Mouse (Mus musculus) forebrain, embryonic 13.5 days (tissue): Measurements from ENCODE around the gene Herc1. TPM values are rescaled to one million over a fixed set of nuclear protein-coding genes. Genes with fewer than 3 reads are reported as not detected.
A peak's percentile ranks its signal among the peaks of the same experiment; 100 is the strongest.

ENCODE experiments used
- ATAC-seq: fragments of 200-750 bp; cut with Nextera tagmentation; 2 replicates; pipeline ENCODE4 v1.8.0; 2017
- H3K27ac ChIP-seq: fragments of 300-500 bp; sonication (generic); 2 replicates; pipeline ENCODE4 v1.5.1; 2015; ENCODE audit warnings: inconsistent platforms, mild to moderate bottlenecking, moderate library complexity
- H3K27me3 ChIP-seq: fragments of 300-500 bp; sonication (generic); 2 replicates; pipeline ENCODE4 v1.6.1; 2015; ENCODE audit warnings: mild to moderate bottlenecking, inconsistent platforms
- H3K36me3 ChIP-seq: fragments of 300-500 bp; sonication (generic); 2 replicates; pipeline ENCODE4 v1.6.1; 2015; ENCODE audit warnings: mild to moderate bottlenecking, inconsistent platforms; ENCODE audit not compliant: poor library complexity, severe bottlenecking
- H3K4me1 ChIP-seq: fragments of 300-500 bp; sonication (generic); 2 replicates; pipeline ENCODE4 v1.6.1; 2015; ENCODE audit warnings: inconsistent platforms
- H3K4me2 ChIP-seq: fragments of 300-500 bp; sonication (generic); 2 replicates; pipeline ENCODE4 v1.6.1; 2015; ENCODE audit warnings: inconsistent platforms, mild to moderate bottlenecking, moderate library complexity
- H3K4me3 ChIP-seq: fragments of 300-500 bp; sonication (generic); 2 replicates; pipeline ENCODE4 v1.5.1; 2015; ENCODE audit warnings: mild to moderate bottlenecking, inconsistent platforms
- H3K9ac ChIP-seq: fragments of 300-500 bp; sonication (generic); 2 replicates; pipeline ENCODE4 v1.6.1; 2015; ENCODE audit warnings: mild to moderate bottlenecking, inconsistent platforms
- H3K9me3 ChIP-seq: fragments of 300-500 bp; sonication (generic); replicated peaks from 2 replicates; pipeline ENCODE4 v1.6.1; 2016; ENCODE audit warnings: inconsistent platforms
- WGBS: fragments of 180-500 bp; shearing (Covaris S2); methylation state at CpG from one replicate; pipeline ENCODE4 v1.1.7; 2015; 5-methylcytosine and 5-hydroxymethylcytosine counted together
- polyA plus RNA-seq: library from polyadenylated mRNA; unstranded; fragments of >200 nt; fragmentation: Nextera tagmentation; extraction: Ambion mirVana; gene quantifications from 2 replicates; pipeline ENCODE4 v1.2.1, GENCODE M21; 2015

Gene Herc1
- polyA plus RNA-seq, 1 experiment from 2014 or later, result 43.1 TPM

DNA sequence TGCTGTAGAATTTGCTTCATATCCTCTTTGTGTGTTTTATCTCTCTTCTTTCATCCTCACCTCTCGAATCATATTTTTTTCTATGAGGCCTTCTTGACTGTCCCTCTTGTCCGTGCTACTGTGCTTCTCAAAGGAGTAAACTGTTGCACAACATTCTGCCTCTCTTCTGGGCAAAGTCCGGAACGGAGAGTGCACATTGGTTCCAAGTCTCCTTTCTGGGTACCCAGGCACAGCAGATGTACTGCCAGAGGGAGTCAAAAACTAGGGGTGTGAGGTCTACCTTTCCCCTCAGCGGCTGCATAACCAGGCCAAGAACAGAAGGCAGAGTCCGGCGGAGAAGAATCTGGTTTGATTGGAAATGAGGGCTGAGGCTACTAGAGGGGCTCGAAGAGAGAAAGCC, 89.8 kb downstream of the Herc1 start:
- Histone ChIP-seq H3K9ac (no peak overlapping the region), H3K36me3 (peaks cover 57% of the 10 kb centered on the region), H3K9me3 (no peaks in the 10 kb centered on the region), H3K4me3 (no peak overlapping the region), H3K27me3 (no peaks in the 10 kb centered on the region), H3K4me1 (no peaks in the 10 kb centered on the region), H3K27ac (no peak overlapping the region), H3K4me2 (no peak overlapping the region)
- ATAC-seq, result no peak
- whole genome bisulfite sequencing, result 94% methylated on average over 8 of the region's 8 CpGs

DNA sequence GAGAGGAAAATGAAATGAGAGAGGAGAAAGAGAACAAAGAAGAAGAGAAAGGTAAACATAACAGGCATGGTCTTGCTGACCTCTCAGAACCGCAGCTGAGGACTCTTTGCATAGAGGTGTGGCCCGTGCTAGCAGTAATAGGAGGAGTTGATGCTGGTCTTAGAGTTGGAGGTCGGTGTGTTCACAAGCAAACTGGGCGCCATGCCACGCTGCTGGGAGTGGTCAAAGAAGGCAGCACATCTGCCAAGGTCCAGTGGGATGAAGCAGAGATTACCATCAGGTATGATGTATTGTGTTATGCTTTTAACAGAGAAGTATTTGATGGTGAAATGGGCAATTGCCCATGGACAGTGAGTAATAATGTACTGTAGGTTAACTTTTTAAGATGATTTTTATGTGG, 98.0 kb downstream of the Herc1 start:
- Histone ChIP-seq H3K4me1 (no peaks in the 10 kb centered on the region), H3K27me3 (no peaks in the 10 kb centered on the region), H3K4me3 (no peak overlapping the region), H3K4me2 (no peak overlapping the region), H3K27ac (no peak overlapping the region), H3K9me3 (no peaks in the 10 kb centered on the region), H3K9ac (no peak overlapping the region), H3K36me3 (peaks cover 53% of the 10 kb centered on the region)
- 82% methylated on average over 5 of the region's 5 CpGs for WGBS
- ATAC-seq, result no peak

DNA sequence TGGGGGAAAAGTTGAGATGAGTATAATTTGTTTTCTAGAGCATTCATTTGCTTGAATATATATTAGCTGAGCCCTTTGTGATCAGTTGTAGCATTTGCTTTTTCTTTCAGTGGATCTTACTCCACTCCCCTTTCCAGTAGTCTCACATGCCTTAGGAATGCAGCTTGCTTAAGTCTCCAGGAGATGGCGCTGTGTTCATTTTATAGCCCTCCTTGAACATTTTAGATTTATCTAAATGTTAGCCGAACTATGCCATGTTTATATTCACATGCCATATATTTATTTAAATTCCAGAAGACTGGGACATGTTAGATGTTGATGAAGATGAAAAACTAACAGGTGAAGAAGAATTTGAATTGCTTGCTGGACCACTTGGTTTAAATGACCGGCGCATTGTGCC, 114.8 kb downstream of the Herc1 start:
- 56% methylated on average over 4 of the region's 4 CpGs for WGBS
- H3K36me3 ChIP-seq, result peaks cover 51% of the 10 kb centered on the region
- H3K27me3 ChIP-seq, result no peaks in the 10 kb centered on the region

DNA sequence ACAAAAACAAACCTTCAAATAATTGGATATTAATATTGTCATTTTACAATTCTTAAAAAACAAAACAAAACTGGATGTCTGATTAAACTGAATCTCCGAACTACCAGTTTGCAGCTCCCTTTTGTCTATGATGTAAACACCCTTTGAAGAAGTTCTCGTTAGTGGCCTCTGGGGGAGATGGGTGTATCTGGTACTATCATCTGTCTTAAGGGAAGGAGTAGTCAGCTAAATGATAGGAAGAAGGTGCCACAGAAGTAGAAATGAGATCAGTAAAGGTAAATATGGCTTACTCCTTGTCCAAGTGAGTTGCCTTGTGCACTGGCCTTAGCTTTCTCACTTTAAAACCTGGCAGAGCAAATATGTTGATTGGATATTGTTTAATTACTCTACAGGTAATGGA, 127.5 kb downstream of the Herc1 start:
- Histone ChIP-seq H3K4me1 (no peaks in the 10 kb centered on the region), H3K9me3 (no peaks in the 10 kb centered on the region), H3K4me2 (no peak overlapping the region), H3K27me3 (no peaks in the 10 kb centered on the region), H3K9ac (no peak overlapping the region), H3K27ac (no peak overlapping the region), H3K4me3 (no peak overlapping the region), H3K36me3 (peaks cover 62% of the 10 kb centered on the region)
- no peak for ATAC-seq
- 72% methylated on average over 2 of the region's 2 CpGs for WGBS

More for the DNA sequence above, 114.8 kb downstream of the Herc1 start:
- H3K27ac ChIP-seq, result no peak overlapping the region
- no peak for ATAC-seq
- no peak overlapping the region for H3K4me2 ChIP-seq
- no peaks in the 10 kb centered on the region for H3K9me3 ChIP-seq
- no peaks in the 10 kb centered on the region for H3K4me1 ChIP-seq
- no peak overlapping the region for H3K4me3 ChIP-seq
- no peak overlapping the region for H3K9ac ChIP-seq

DNA sequence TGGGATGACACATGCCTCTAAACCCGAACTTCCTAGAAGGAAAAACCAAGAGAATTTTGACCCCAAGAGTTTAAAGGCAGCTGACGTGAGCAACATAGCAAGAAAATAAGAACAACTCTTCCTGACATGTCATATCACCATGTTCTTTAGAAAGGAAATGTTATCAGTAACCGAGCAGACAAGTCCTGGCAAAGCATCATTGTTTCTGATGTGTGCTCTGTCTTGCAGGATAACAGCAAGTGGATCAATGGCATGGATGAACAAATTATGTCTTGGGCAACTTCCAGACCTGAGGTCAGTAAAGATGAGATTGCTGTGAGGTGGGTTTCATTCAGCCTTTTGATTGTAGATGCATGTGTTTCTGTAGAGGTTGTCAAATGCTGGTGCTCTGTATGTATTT, 133.2 kb downstream of the Herc1 start:
- H3K9me3 ChIP-seq, result no peaks in the 10 kb centered on the region
- no peak overlapping the region for H3K4me3 ChIP-seq
- H3K4me1 ChIP-seq, result no peaks in the 10 kb centered on the region
- no peak overlapping the region for H3K9ac ChIP-seq
- no peak overlapping the region for H3K27ac ChIP-seq
- WGBS, result 92% methylated on average over 3 of the region's 3 CpGs
- no peaks in the 10 kb centered on the region for H3K27me3 ChIP-seq
- ATAC-seq, result no peak
- H3K36me3 ChIP-seq, result peaks cover 73% of the 10 kb centered on the region
- H3K4me2 ChIP-seq, result no peak overlapping the region

DNA sequence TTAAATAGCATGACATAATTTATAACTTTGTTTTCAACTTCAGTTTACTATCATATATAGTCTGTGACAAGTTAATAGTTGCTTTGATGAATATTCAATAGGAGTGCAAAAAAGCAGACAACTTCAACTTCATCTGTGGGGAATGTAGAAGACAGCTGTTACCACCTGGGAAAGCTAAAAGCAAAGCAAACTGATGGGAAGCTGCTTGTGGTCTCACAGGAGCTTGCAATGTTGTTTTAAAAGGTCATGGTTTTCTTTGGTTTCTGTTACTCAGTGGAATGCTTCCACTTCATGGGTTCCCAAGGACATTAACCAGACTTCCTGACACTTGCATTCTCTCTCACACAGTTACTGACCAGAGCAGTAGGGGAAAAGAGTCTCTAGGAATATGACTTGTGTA, 138.5 kb downstream of the Herc1 start:
- no peak for ATAC-seq
- Histone ChIP-seq H3K27ac (no peak overlapping the region), H3K27me3 (no peaks in the 10 kb centered on the region), H3K4me3 (no peak overlapping the region), H3K4me2 (no peak overlapping the region), H3K9ac (no peak overlapping the region), H3K9me3 (no peaks in the 10 kb centered on the region), H3K4me1 (no peaks in the 10 kb centered on the region), H3K36me3 (peaks cover 93% of the 10 kb centered on the region)

DNA sequence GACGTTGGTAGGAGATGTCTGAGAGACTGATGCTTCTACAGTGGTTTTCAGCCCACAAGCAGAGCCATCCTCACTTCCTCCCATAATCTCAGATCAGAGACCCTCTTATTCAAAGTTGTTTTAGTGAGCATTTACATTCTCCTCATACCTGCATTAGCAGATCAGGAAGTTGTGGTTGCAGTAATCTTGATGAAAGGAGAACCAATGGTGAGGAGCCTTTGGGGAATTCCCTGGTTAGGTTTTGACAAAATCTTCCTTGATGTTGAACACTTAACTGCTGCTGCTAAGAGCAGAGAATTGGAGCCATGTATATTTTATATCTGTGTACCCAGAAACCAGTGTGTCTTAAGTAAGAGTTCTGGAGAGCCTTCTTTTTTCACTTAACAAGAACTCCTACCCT, 142.1 kb downstream of the Herc1 start:
- H3K9me3 ChIP-seq, result no peaks in the 10 kb centered on the region
- no peaks in the 10 kb centered on the region for H3K4me1 ChIP-seq
- peaks cover 96% of the 10 kb centered on the region for H3K36me3 ChIP-seq
- no peaks in the 10 kb centered on the region for H3K27me3 ChIP-seq
- no peak overlapping the region for H3K4me2 ChIP-seq
- no peak overlapping the region for H3K9ac ChIP-seq
- H3K4me3 ChIP-seq, result no peak overlapping the region
- H3K27ac ChIP-seq, result no peak overlapping the region
- ATAC-seq, result no peak
- WGBS, result 96% methylated on average over 1 of the region's 1 CpGs

DNA sequence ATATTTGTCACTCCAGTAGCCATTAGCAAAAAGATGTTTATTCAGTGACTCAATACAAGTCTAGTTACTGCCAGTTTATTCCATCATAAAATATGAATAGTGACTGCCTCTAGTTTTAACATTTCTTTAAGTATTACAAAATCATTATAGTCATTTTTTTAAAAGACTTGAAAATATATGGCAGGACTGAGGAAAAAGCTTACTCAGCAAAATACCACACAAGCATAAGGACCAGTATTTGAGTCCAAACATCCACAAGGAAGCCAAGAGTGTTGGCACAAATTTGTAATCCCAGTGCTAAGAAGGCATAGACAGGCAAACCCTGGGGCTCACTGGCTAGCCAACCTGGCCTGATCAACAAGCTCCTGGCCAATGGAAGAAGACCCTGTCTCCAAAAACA, 143.7 kb downstream of the Herc1 start:
- no peak overlapping the region for H3K4me3 ChIP-seq
- H3K9ac ChIP-seq, result no peak overlapping the region
- H3K36me3 ChIP-seq, result peaks cover 96% of the 10 kb centered on the region
- no peaks in the 10 kb centered on the region for H3K4me1 ChIP-seq
- H3K27ac ChIP-seq, result no peak overlapping the region
- ATAC-seq, result no peak
- H3K4me2 ChIP-seq, result no peak overlapping the region
- no peaks in the 10 kb centered on the region for H3K27me3 ChIP-seq
- H3K9me3 ChIP-seq, result no peaks in the 10 kb centered on the region

DNA sequence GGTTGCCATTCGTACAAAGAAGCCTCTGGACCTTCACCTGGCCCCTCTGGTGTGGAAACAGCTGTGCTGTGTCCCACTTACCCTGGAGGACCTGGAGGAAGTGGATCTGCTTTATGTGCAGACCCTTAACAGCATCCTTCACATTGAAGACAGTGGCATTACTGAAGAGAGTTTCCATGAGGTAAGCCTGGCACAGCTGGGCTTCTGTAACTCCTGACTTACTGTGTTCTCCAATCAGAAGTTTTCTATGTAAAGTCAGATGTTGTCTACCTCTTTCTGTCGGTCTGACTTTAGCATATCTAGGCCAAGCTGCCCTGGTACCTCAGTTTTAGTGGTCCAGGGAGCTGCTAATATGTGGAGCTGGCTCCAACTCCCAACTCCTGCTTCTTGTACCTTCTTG, 151.0 kb downstream of the Herc1 start:
- Histone ChIP-seq H3K4me1 (peaks cover 38% of the 10 kb centered on the region), H3K9me3 (no peaks in the 10 kb centered on the region), H3K27ac (no peak overlapping the region), H3K27me3 (no peaks in the 10 kb centered on the region), H3K4me3 (no peak overlapping the region), H3K9ac (no peak overlapping the region), H3K36me3 (peaks cover 84% of the 10 kb centered on the region), H3K4me2 (no peak overlapping the region)
- 71% methylated on average over 2 of the region's 2 CpGs for WGBS
- ATAC-seq, result no peak

DNA sequence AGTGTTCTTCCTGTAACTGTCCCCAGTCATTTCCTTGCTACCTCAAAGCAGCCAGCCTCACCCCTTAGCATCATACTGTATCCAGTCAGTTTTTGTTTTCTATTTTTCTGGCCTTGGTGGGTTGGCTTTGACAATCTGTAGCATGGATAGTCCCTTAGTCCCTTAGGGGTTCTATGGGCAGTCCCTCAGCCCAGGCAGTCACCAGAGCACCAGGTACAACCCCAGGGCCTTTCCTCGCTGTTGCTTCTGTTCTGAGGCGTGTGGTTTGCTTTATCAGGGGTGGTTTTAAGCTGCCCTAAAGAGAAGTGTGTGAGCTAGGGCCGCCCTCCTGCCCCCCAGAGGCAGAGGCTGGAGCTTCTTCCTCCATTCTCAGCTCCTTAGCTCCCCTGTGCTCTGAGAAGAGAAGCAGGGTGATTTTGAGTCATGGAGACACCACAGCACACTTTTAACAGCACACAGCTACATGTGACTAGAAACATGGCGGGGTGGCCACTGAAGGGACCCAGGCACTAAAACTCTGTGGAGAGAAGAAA, 153.7 kb downstream of the Herc1 start:
- no peak for ATAC-seq
- no peaks in the 10 kb centered on the region for H3K9me3 ChIP-seq
- H3K27ac ChIP-seq, result peak overlapping the region; percentile 92; the same call in 1 of the 2 replicates
- 82% methylated on average over 4 of the region's 4 CpGs for WGBS
- peaks cover 48% of the 10 kb centered on the region for H3K4me1 ChIP-seq
- no peak overlapping the region for H3K4me3 ChIP-seq
- no peaks in the 10 kb centered on the region for H3K27me3 ChIP-seq
- H3K9ac ChIP-seq, result no peak overlapping the region
- H3K36me3 ChIP-seq, result peaks cover 82% of the 10 kb centered on the region
- no peak overlapping the region for H3K4me2 ChIP-seq

DNA sequence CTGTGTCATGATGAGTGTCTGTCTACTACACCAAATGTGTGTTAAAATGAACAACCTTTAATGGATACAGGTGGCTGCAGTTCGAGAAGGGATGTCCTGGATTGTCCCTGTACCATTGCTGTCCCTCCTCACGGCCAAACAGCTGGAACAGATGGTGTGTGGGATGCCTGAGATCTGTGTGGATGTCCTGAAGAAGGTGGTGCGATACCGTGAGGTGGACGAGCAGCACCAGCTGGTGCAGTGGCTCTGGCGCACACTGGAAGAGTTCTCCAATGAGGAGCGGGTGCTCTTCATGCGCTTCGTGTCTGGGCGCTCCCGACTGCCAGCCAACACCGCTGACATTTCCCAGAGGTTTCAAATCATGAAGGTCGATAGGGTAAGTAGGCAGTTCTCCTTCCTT, 154.3 kb downstream of the Herc1 start:
- H3K9me3 ChIP-seq, result no peaks in the 10 kb centered on the region
- peak overlapping the region; percentile 92; the same call in 1 of the 2 replicates for H3K27ac ChIP-seq
- peak overlapping the region; percentile 46; the same call in 1 of the 2 replicates for H3K9ac ChIP-seq
- H3K4me3 ChIP-seq, result no peak overlapping the region
- no peak overlapping the region for H3K4me2 ChIP-seq
- no peak for ATAC-seq
- H3K27me3 ChIP-seq, result no peaks in the 10 kb centered on the region
- H3K36me3 ChIP-seq, result peaks cover 85% of the 10 kb centered on the region
- WGBS, result 90% methylated on average over 13 of the region's 13 CpGs
- peaks cover 49% of the 10 kb centered on the region for H3K4me1 ChIP-seq

DNA sequence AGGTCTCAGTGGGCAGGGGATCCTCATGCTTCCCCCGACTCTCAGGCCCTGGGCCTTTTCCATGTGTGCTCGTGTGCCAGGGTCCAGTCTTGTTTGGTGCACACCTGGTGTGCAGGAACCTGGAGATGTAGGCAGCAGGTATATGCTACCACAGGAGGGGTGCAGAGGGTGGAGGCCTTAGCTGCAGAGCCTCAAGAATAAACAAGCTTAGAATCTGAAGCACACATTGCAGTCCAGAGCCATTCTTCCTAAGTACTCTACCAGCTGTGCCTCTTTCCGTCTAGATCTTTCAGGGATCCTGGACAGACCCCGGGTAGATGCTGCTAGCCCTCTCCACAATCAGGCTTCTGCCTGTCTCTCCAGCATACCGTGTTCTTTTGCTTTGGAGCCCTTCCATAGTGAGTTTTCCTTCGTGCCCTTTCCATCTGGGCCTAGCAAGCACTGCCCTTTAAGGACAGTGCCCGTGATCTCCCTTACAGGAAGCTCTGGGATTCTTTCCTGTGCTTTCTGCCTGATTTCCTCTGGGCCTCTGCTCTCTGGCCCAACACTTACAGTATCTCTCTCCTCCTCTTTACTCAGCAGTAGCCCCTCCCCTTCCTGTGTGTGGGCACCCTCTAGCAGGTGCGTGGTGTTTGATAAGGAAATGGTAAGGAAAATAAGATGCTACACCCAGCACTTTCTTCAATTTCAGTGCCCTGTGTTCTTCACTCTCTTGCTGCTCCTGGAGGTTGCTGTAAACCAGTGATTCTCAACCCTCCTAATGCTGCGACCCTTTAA, 155.1 kb downstream of the Herc1 start:
- Histone ChIP-seq H3K4me2 (0 out of 2 replicates have a peak overlapping the region, but pooled peaks have one; percentile 5), H3K4me1 (peaks cover 57% of the 10 kb centered on the region), H3K27me3 (no peaks in the 10 kb centered on the region), H3K4me3 (no peak overlapping the region), H3K9ac (peak overlapping the region; percentile 46), H3K27ac (peak overlapping the region; percentile 92), H3K36me3 (peaks cover 83% of the 10 kb centered on the region), H3K9me3 (no peaks in the 10 kb centered on the region)
- ATAC-seq, result peak; percentile 46; the same call in 1 of the 2 replicates
- WGBS, result 44% methylated on average over 9 of the region's 9 CpGs

DNA sequence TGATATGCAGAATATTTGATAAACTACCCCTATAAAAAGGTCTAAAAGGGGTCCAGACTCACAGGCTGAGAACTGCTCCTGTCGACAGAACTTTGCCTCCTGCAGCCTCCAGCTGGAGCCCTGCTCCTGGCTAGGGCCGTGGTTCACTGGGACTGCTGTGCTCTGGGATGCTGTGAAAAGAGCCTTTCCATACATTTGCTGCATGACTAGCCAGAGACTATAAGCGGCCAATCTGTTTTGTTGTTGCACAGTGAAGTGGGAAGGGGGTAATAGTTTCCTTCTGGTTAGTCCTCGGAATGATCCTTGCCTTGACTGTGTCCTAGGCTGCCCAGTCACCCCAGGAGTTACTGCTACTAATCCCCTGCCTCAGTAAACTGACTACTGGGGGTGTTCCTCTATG, 155.8 kb downstream of the Herc1 start:
- Histone ChIP-seq H3K36me3 (peaks cover 77% of the 10 kb centered on the region), H3K27ac (peak overlapping the region; percentile 92), H3K4me2 (no peak overlapping the region), H3K4me1 (peaks cover 59% of the 10 kb centered on the region), H3K27me3 (no peaks in the 10 kb centered on the region), H3K4me3 (no peak overlapping the region), H3K9ac (no peak overlapping the region), H3K9me3 (no peaks in the 10 kb centered on the region)
- WGBS, result 6% methylated on average over 4 of the region's 4 CpGs
- ATAC-seq, result peak; percentile 79
